Mouse (Mus musculus) embryonic facial prominence, embryonic 11.5 days (tissue): ENCODE data around the gene Kptn. TPM values are rescaled to one million over a fixed set of nuclear protein-coding genes. Genes with fewer than 3 reads are reported as not detected.

ENCODE experiments used
- ATAC-seq: fragments of 200-750 bp; cut with Nextera tagmentation; replicated peaks from 2 replicates; pipeline ENCODE4 v1.8.0; 2017; ENCODE audit warnings: low read depth; ENCODE audit not compliant: insufficient number of reproducible peaks, low FRiP score, low TSS enrichment
- DNase-seq: peaks from one replicate; pipeline ENCODE4 v3.0.0-alpha.2; 2015; ENCODE audit warnings: low spot score
- H3K27ac ChIP-seq: fragments of 300-500 bp; sonication (generic); replicated peaks from 2 replicates; pipeline ENCODE4 v1.5.1; 2014; ENCODE audit warnings: mild to moderate bottlenecking, low read depth, low read length, control low read depth
- H3K27me3 ChIP-seq: fragments of 300-500 bp; sonication (generic); 2 replicates; pipeline ENCODE4 v1.6.1; 2014; ENCODE audit warnings: mild to moderate bottlenecking, low read length, moderate library complexity, mixed read lengths; ENCODE audit not compliant: control insufficient read depth, insufficient read depth
- H3K36me3 ChIP-seq: fragments of 300-500 bp; sonication (generic); replicated peaks from 2 replicates; pipeline ENCODE4 v1.6.1; 2014; ENCODE audit warnings: low read depth, mild to moderate bottlenecking, low read length, moderate library complexity, mixed read lengths; ENCODE audit not compliant: control insufficient read depth, insufficient read depth
- H3K4me1 ChIP-seq: fragments of 300-500 bp; sonication (generic); 2 replicates; pipeline ENCODE4 v1.6.1; 2014; ENCODE audit warnings: low read length, mixed read lengths; ENCODE audit not compliant: control insufficient read depth, insufficient read depth
- H3K4me2 ChIP-seq: fragments of 300-500 bp; sonication (generic); 2 replicates; pipeline ENCODE4 v1.6.1; 2014; ENCODE audit warnings: low read depth, mild to moderate bottlenecking, control low read depth, low read length, moderate library complexity
- H3K4me3 ChIP-seq: fragments of 300-500 bp; sonication (generic); 2 replicates; pipeline ENCODE4 v1.5.1; 2014; ENCODE audit warnings: low read depth, low read length, control low read depth
- H3K9ac ChIP-seq: fragments of 300-500 bp; sonication (generic); replicated peaks from 2 replicates; pipeline ENCODE4 v1.6.1; 2014; ENCODE audit warnings: mild to moderate bottlenecking, control low read depth, low read length
- H3K9me3 ChIP-seq: fragments of 300-500 bp; sonication (generic); replicated peaks from 2 replicates; pipeline ENCODE4 v1.6.1; 2016; ENCODE audit warnings: mild to moderate bottlenecking, low read length, inconsistent platforms, mixed read lengths; ENCODE audit not compliant: control insufficient read depth
- WGBS: fragments of 180-500 bp; shearing (Covaris S2); extraction: QIAGEN DNeasy Blood & Tissue Kit; methylation state at CpG from one replicate; pipeline ENCODE4 v1.1.7; 2014; 5-methylcytosine and 5-hydroxymethylcytosine counted together
- polyA plus RNA-seq: library from polyadenylated mRNA; unstranded; fragments of >200 nt; fragmentation: Nextera tagmentation; extraction: Ambion mirVana; gene quantifications from 2 replicates; pipeline ENCODE4 v1.2.1, GENCODE M21; 2014

Kptn gene
- polyA plus RNA-seq, 1 experiment from 2014 or later, result 22.1 TPM

DNA sequence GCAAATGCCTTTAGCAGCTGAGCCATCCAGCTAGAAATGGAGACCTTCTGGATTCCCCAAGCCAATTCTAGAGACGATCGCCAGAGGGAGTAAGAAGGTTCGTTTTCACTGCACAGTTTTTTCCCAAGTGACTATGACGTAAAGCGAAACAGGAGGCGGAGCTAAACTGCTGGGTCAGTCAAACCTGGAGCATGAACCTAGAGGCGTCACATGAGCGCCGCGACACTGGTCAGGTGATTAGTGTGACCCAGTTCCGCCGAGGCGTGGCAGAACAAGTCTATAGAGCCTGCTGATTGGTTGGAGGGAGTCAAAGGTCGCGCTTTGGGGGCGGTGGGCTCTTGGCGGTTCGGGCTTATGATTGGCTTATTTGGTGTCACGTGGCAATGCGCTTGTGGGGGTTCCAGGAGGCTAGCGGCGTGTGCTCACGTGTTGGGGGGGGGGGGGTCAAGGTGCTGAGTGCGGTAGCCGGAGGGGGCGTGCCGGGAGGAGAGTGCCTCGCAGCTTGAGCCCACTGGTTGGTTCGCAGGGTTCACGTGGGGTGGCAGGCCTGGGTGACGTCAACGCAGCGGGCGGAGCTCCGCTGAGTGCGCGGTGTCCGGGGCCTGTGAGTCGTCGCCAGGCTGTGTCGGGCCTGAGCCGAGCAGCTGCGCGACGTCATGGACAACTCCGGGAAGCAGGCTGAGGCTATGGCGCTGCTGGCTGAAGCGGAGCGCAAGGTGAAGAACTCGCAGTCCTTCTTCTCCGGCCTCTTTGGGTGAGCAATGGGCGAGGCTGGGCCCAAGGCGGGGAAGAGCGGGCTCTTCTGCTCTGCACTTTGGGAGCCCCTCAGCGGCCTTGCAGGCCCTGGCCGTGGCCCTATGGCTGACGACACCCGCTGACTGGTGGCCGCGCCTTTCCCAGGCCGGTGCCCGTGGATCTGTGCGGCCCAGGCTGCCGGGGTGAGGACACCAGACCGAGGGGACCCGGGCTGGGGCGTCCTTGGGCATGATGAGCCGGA is 21.4 kb upstream of the Kptn start, which contains the start of gene Napa:
TSS of gene Napa (plus strand) at position 438 of the 997 bp plus-strand sequence.
- H3K27me3 ChIP-seq, result no peaks in the 10 kb centered on the region

DNA sequence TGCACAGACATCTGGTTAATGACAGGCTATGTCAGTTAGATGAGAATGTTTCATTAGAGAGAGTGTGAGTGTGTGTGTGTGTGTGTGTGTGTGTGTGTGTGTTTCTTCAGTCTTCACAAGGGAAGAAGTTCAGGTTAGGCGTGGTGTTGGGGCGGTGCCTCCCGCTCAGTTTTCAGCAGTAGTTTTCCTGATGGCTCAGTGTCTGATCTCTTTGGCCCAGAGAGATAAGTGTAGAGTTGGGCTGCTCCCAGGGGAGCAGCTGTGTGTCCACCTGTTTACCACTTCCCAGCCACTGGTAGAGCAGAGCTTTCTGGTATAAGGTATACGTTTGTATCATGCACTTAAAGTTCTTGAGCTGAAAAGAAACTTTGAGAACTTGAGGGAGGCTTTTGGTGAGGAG is 19.8 kb upstream of the Kptn start:
- peak overlapping the region; percentile 3; the same call in 1 of the 2 replicates for H3K9ac ChIP-seq
- WGBS, result 90% methylated on average over 4 of the region's 4 CpGs

More for the DNA sequence above, 21.4 kb upstream of the Kptn start, which contains the start of gene Napa:
- H3K9me3 ChIP-seq, result no peaks in the 10 kb centered on the region
- DNase-seq (peak; percentile 100), ATAC-seq (peak; percentile 98)
- no peaks in the 10 kb centered on the region; the same call in 1 of the 2 replicates for H3K36me3 ChIP-seq
- 0 out of 2 replicates have a peak within 1 kb of the TSS, but pooled peaks have one; percentile 22 for H3K27ac ChIP-seq
- under 1% methylated on average over 68 of the region's 68 CpGs for WGBS
- H3K4me3 ChIP-seq, result peak within 1 kb of the TSS; percentile 76
- H3K4me1 ChIP-seq, result peaks cover 5% of the 10 kb centered on the region
- H3K4me2 ChIP-seq, result peak within 1 kb of the TSS; percentile 74
- peak within 1 kb of the TSS; percentile 96 for H3K9ac ChIP-seq

DNA sequence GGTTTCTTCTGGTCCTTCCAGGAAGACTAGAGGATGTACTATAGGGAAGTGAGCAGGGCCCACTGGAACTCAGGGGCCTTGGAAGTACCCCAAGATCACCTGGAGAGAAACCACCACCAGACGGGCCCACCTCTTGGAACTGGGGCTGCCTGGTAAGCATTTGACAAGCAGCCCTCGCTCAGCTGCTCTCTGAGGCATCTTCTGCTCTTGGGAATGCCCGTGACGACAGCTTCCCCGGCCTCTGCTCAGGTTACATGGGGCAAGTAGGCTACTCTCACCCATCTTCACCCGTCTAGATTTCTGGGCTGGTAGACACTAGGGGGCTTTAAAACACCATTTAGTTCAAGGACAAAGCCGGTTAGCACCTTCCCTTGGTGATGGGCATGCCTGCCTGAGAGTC is 18.6 kb upstream of the Kptn start:
- Histone ChIP-seq H3K9ac (no peak overlapping the region), H3K4me3 (no peak overlapping the region), H3K4me2 (no peak overlapping the region), H3K9me3 (no peaks in the 10 kb centered on the region), H3K27me3 (no peaks in the 10 kb centered on the region), H3K27ac (no peak overlapping the region), H3K4me1 (peaks cover 5% of the 10 kb centered on the region), H3K36me3 (peaks cover 2% of the 10 kb centered on the region)
- DNase-seq, result no peak
- WGBS, result 69% methylated on average over 7 of the region's 7 CpGs
- no peak for ATAC-seq

More for the DNA sequence above, 19.8 kb upstream of the Kptn start:
- DNase-seq, result no peak
- no peak overlapping the region for H3K4me3 ChIP-seq
- peak overlapping the region; percentile 74; the same call in 1 of the 2 replicates for H3K4me2 ChIP-seq
- H3K27ac ChIP-seq, result no peak overlapping the region
- peaks cover 5% of the 10 kb centered on the region for H3K4me1 ChIP-seq
- H3K9me3 ChIP-seq, result no peaks in the 10 kb centered on the region
- ATAC-seq, result no peak
- H3K36me3 ChIP-seq, result peaks cover 2% of the 10 kb centered on the region
- H3K27me3 ChIP-seq, result no peaks in the 10 kb centered on the region

DNA sequence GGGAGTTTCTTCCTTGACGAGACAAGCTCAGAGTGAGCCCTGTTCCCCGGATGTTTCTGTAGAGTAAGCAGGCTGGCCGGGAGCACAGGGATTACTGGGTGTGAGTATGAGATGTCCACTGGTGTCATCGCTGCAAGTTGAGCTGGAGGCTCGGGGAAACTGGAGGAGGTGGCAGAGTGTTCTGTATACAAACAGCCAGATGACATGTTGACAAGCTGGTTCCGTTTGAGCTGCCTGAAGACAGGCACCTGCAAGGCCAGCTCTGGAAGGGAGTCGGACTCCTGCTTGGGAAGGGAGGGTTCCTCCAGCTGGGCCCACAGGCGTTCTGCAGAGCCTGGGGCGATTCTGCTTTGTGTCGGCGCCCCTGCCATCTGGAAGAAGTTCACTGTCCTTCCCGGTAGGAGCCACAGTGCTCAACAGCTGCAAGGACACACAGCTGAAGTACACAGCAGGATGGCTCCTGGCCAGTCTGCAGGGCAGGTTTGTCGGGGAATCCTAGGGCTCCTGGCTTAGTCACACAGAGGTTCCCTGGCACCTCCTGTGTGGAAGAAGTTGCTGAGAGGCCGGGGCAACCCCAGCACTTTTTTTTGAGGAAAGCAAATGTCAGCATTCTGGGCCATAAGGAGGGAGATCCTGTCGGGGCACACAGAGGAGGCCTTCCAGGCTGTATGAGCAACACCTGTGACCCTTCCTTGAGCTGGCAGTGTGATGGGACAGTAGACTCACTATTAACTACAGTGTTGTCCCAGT is 17.8 kb upstream of the Kptn start:
- Histone ChIP-seq H3K4me2 (no peak overlapping the region), H3K27me3 (no peaks in the 10 kb centered on the region), H3K9me3 (no peaks in the 10 kb centered on the region), H3K9ac (no peak overlapping the region), H3K4me3 (no peak overlapping the region), H3K27ac (no peak overlapping the region), H3K36me3 (peaks cover 2% of the 10 kb centered on the region), H3K4me1 (peaks cover 5% of the 10 kb centered on the region)
- DNase-seq, result no peak
- 71% methylated on average over 15 of the region's 15 CpGs for WGBS
- no peak for ATAC-seq

DNA sequence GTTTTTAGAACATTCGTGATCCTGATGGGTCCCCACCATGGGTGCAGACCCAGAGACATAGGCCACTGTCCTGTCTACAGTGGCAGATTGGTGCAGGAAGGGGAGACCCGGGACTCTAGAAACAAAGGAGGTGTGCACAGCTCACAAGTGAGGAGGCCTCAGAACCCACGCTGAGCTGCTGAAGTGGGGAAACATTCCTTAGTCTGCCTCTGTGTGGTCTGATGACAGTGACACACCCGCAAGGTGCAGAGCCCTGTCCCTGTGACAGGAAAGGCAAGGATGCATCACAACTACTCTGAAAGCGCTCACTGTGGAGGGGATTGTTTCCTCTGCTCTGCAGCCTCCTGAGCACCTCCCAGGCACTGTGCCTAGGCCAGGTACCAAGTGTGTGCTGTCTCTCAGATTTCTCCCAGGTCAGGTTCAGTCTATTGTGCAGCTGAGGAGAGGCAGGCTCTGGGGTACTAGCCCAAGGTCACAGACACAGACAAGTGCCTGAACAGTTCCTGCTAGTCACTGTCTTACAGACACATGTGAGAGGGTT is 16.9 kb upstream of the Kptn start:
- Histone ChIP-seq H3K4me3 (no peak overlapping the region), H3K27ac (no peak overlapping the region), H3K9ac (no peak overlapping the region), H3K4me1 (peaks cover 5% of the 10 kb centered on the region), H3K9me3 (no peaks in the 10 kb centered on the region), H3K36me3 (peaks cover 2% of the 10 kb centered on the region), H3K4me2 (no peak overlapping the region), H3K27me3 (no peaks in the 10 kb centered on the region)
- 87% methylated on average over 5 of the region's 5 CpGs for WGBS
- DNase-seq (no peak), ATAC-seq (no peak)

DNA sequence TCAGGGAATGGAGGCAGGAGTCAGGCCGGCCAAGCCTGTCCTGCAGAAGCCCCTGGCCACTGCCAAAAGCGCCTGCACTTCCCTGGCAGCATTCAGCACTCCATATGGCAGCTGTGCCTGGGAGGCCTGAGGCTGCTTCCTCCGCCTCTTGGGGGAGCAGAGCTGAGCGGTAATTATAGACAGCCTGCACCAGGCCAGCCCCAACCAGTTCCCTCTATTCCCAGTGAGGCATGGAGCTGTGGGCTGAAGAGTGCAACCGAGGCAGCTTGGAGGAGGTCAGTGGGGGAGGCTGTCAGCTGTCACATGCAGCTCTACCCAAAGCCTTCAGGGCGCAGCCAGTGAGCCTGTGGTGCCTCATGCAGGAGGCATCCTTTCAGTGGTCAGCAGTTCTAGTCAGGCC is 15.9 kb upstream of the Kptn start:
- H3K4me3 ChIP-seq, result no peak overlapping the region
- 65% methylated on average over 6 of the region's 6 CpGs for WGBS
- no peak overlapping the region for H3K4me2 ChIP-seq
- peaks cover 5% of the 10 kb centered on the region for H3K4me1 ChIP-seq
- H3K27me3 ChIP-seq, result no peaks in the 10 kb centered on the region
- DNase-seq (no peak), ATAC-seq (no peak; the same call in 1 of the 2 replicates)
- H3K9ac ChIP-seq, result no peak overlapping the region
- H3K36me3 ChIP-seq, result peaks cover 2% of the 10 kb centered on the region
- no peak overlapping the region for H3K27ac ChIP-seq
- H3K9me3 ChIP-seq, result no peaks in the 10 kb centered on the region

DNA sequence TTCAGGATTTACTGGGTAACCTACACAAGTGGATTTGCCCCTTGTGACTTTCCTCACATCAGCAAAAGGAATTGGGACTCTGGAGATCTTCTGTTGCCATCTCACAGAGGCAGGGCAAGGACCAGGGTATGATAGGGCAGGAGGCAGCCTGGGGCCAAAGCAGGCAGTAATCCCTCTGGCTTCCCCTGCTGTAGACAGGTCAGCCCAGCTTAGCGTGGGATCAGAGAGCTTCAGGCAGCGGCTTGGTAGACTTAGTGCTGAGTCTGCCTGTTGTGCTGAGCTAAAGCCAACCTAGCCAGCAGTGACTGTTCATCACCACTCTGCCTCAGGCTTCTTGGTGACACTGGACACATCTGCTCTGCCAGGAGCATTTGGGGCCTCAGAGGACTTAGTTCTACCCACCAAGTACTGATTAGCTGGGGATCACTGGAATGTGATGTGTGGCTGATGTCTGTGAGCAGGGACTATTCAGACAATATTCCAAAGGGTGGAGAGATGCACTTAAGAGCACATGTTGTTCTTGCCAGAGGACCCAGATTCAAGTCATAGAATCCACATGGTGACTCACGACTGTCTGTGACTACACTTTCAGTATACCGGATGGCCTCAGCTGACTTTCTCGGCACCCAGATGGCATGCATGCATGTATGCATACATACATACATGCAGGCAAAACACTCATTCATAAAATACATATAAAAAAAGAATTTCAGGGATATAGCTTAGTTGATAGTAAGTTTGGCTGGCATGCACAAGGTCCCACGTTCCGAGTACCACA is 14.9 kb upstream of the Kptn start:
- no peak overlapping the region for H3K4me2 ChIP-seq
- 95% methylated on average over 7 of the region's 7 CpGs for WGBS
- H3K4me1 ChIP-seq, result 0 out of 2 replicates have a peak, but pooled peaks cover 2% of the 10 kb centered on the region
- ATAC-seq (no peak), DNase-seq (no peak)
- H3K27me3 ChIP-seq, result no peaks in the 10 kb centered on the region
- H3K4me3 ChIP-seq, result no peak overlapping the region
- H3K9me3 ChIP-seq, result no peaks in the 10 kb centered on the region
- H3K27ac ChIP-seq, result no peak overlapping the region
- peaks cover 5% of the 10 kb centered on the region for H3K36me3 ChIP-seq
- no peak overlapping the region for H3K9ac ChIP-seq
